Mouse (Mus musculus): Measurements from ENCODE around the gene Cep162.

Gene Cep162

DNA sequence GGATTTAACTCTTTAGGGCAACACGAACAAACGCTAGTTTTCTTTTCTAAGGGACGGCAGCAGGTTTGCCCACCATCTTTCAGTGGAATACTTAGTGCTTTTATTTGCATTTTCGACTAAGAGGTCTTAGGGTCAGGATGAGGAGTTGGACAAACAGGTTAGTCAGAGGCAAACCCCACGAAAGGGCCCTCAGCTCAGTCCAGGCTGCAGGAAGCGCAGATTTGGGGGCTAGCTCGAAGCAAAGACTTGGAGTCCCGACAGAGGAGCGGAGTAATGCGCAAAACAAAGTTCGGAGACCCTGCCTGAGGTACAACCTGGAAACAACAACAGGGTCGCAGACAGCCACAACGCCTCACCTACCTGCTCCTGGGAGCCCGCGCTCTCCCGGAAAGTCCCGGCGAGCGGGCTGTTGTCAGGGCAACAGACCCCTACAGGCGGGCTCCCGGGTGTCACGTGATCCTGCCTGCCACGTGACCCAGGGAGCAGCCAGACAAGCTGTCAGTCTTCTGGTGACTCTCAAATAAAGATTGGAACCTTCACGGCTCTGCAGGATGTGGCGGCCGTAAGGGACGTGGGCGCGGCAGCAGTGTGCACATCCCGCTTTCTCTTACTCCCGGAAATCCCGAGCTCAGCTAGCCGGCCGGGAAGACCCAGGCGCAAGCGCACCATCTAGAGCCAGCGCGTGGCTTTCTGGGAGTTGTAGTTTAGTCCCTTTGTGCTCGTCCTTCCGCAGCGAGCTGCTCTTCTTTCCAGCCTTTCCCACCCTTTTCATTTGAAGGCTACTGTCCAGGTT lies at the start of gene Cep162:
Gene Cep162, minus strand, starts transcription at position 634 of the 793 bp plus-strand sequence.
- peak; percentile 92 for DNase-seq

DNA sequence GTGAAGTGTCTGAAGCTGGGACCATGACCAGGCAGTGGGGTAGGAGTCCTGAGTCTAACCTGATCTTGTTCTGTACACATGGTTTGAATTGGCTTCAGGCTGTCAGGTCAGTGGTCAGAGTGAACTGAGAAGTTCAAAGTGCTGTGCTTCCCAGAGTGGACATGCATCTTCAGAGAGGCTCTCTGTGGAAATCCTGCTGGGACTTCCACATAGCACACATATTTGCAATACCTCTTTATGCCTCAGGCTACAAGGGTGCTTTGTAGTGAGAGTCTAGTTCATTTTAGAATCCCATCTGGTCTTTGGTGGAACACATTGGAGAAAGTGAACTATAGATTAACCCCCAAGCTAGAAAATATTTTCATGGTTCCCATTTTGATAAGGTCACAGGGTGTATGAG lies 47.9 kb upstream of the Cep162 start:
- DNase-seq: no peak

GRCm38 (mm10) chr9:87298900-87299299 lies 43.6 kb upstream of the Cep162 start:
- peak; percentile 53 for DNase-seq

- DNase-seq: no peak
Measured at GRCm38 (mm10) chr9:87297522-87297921, 42.2 kb upstream of the Cep162 start.

GRCm38 (mm10) chr9:87255696-87256030 lies 327 bp upstream of the Cep162 start:
- no peak for DNase-seq

GRCm38 (mm10) chr9:87248118-87248517 lies 7.2 kb downstream of the Cep162 start:
- no peak for DNase-seq

DNA sequence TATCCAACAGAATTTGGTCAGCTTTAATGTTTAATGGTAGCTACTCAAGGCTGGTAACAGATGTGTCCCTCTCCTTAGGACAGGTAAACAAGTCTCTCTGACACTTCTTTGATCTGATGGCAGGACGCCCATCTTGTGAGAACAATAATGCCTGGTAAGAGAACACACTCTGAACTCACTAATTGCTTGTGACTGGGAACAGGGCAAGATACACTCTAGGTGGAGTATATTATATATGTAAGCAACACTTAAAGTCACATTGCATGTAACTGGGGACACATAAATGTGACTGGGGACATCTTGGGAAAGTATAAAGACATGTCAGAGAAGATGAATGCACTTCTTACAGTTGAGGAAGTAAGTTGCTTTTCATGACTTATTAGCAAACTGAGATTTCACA lies 7.7 kb downstream of the Cep162 start:
- no peak for DNase-seq

DNA sequence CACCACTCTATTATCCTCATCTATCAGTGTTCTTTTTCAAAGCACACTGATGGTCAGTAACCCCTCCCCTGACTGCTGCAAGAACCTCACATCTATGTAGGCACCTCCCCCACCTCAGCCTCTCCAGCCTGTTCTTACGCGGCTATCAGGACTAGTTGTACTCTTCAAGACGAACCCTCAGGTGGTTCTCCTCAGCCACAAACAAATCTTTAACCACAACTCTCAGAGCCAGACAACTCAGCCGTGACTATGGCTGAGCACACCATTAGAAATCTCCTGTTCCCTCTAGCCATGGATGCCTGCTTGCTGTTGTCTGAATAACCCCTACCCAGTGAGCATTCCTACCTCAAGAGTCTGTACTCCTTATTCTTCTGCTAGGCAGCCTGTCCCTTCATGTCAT lies 42.1 kb downstream of the Cep162 start:
- no peak for DNase-seq

- DNase-seq: no peak
Measured at GRCm38 (mm10) chr9:87210830-87211339, 44.5 kb downstream of the Cep162 start.

DNA sequence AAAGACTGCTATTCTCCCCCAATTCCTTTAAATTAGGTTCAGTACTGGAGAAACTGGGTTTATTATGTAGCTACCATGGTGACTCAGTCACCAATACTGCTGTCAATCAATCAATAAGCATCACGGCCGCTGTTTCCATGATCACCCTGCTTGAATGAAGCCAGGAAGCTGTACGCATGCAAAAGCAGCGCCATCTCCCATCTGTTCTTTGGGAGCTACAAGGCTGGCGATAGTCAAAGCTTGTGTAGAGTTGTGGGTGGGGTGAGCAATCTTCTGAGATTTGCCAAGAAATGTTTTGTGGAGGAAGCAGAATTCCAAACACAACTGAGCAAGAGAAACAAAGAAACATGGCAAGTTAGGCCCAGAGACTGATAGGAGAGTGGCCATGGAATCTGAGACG lies 52.9 kb downstream of the Cep162 start:
- DNase-seq: peak; percentile 53

- no peak for DNase-seq
Measured at GRCm38 (mm10) chr9:87200919-87201318, 54.4 kb downstream of the Cep162 start.

DNA sequence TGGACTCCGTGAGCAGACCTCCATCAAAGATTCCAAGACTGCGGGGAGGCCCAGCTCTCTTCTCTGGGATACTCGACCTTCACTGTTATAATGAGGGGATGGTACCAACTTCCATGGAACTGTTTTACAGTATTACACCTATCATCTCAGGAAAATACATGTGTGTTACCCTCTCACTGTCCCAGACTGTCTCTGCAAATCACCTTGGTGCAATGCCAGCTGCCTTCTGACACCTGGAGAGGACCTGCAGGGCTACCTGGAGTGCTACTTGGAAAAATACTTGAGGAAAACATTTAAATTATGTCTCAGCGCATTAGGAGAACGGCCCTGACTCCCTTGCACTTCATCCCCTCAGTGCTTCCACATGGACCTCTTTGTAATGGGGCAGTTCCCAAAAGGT lies 54.9 kb downstream of the Cep162 start:
- no peak for DNase-seq

DNA sequence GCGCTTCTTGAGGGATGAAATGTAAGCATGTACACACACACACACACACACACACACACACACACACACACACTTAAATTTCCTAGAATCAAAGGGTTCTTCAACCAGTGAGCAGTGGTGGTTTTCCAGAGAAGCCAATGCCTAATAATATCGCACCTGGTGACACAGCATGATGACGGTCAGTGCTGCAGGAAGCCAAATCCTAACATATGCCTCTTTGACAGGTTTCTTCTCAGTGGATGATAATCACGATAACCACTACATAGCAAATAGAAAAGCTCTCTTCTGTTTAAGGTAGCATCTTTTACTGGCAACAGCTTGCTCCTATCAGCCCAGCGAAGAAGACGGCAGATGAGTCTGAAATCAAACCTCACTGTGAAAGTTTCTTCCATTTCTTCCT lies 57.3 kb downstream of the Cep162 start:
- no peak for DNase-seq

- DNase-seq: no peak
Measured at GRCm38 (mm10) chr9:87197277-87197676, 58.1 kb downstream of the Cep162 start.

DNA sequence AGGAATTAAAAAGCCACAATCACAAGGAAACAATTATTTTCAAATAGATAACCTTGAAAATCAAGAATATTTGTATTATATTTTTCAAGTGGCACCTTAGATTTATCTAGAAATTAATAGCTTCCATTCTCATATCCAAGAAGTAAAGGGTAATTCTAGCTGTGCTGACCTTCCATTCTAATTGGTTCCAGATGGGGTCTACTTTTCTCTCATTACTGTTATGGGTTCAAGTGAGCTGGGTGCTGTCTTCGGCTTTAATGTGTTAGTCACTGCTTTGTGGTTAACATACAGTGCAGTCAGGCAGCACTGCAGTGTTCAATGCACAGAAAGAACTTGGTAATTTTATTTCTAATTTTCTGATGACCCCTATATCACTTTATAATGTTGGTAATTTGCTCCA lies 61.6 kb downstream of the Cep162 start:
- DNase-seq: no peak

DNA sequence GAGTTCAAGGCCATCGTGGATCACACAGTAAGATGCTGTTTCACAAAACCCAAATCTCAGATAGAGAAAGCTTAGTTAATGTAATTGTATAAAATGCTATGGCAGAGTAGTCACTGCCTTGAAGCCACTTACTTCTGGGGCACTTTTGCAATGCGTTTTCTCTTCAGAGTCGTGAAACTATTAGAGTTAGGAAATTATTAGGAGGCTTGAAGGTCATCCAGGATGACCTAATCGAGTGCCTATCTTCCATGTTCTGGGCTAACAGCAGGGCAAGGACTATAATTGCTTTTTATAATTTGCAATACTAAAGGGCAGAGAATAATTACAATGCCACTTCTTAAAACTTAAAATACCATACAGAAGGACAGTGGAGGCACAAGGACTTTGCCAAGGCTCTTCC lies 68.0 kb downstream of the Cep162 start:
- no peak for DNase-seq

DNA sequence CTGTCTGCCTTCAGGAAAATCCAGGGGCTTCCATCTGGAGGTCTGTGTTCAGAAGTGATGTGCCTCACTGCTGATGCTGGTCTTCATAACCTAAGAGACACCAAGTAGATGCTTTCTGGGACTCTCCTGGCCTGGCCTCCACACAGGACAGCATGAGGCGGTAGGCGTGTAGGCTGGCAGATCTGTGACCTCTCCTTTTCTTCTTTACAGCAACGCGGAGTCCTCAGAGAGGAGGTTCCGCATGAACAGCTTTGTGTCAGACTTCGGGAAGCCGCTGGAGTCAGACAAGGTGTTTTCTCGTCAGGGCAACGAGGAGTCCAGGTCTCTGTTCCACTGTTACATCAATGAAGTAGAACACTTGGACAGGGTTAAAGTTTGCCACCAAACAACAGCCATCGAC lies 73.1 kb downstream of the Cep162 start:
- no peak for DNase-seq

DNA sequence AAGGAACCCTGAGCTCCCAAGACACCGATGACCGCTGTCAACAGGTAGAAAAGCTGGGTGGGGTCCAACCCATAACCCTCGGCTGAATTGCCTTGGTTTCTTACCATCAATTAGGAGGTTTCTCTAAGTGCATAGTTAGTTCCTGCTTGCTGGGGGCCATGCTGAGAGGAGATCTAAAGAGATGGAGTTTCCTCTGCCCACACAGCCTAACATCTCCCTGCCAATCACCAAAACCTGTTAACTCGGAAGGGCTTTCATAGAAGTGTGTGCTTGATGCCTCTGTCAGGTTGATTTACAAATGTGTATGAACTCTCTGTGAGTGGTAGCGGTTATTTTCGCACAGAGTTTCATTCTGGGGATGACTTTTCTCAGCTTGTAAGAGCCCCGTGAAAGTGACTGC lies 76.8 kb downstream of the Cep162 start:
- DNase-seq: no peak

DNA sequence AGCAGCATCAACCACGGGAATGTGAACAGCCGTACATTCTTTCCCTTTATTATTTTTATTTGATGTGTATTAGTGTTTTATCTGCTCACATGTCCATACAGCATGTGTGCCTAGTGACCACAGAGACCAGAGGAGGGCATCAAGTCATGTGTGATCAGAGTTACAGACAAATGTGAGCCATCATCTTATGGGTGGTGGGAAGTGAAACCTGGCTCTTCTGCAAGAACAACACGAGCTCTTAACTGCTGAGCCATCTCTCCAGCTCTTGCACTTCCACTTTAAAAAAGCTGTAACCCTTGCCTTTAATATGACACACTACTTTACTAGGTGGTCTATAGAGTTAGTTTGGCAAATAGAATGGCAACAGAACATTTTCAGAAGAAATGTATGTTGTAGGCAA lies 83.8 kb downstream of the Cep162 start:
- peak; percentile 12 for DNase-seq

GRCm38 (mm10) chr9:87170891-87171290 lies 84.4 kb downstream of the Cep162 start:
- no peak for DNase-seq

GRCm38 (mm10) chr9:87169144-87169543 lies 86.2 kb downstream of the Cep162 start:
- DNase-seq: no peak

DNA sequence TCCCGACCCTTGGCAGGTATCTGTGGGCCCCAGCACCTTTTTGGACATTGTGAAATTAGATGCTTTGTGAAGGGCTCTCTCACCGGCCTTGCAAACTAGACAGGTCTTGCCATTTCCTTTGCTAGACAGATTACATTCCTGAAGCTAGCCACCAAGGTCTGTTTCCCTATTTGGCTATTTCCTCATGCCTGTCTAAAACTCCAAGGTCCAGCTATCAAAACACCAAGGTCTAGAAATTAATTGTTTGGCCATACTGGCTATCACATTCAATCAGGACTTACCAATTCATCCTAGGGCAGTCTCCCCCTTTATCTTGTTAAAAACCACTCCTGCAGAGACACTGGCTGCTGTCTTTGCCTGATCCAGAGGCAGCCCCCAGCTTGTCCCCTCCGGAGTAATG lies 87.3 kb downstream of the Cep162 start:
- no peak for DNase-seq

GRCm38 (mm10) chr9:87167001-87167830 lies 88.1 kb downstream of the Cep162 start:
- DNase-seq: no peak

DNA sequence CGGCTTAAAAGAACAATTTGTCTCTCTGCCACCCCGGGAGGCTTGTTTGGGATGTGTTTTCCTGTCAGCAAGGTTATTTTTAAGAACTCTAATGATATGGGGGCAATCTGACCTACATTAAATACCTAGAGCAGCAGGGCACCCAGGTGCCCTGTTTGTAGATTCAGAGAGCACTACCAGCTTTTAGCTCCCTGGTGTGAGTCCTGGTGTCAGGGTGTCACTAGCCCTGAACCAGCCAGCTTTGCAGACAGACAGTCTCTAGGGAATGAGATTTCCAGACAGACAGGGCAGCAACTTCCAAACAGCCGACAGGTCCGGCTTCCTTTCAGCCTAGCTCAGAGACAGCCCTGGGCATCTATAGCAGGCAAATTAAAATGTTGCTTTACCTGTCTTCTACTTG lies 92.8 kb downstream of the Cep162 start:
- DNase-seq: no peak

All from layer of hippocampus, adult 9-11 months (tissue).